Mouse (Mus musculus): ENCODE results near the gene Ttc7.
"Not testable (repeated sequence)": the region's sequence is repeated elsewhere in the genome, so short reads cannot be mapped to it uniquely, and the experiment has no call there.

Ttc7 gene

DNA sequence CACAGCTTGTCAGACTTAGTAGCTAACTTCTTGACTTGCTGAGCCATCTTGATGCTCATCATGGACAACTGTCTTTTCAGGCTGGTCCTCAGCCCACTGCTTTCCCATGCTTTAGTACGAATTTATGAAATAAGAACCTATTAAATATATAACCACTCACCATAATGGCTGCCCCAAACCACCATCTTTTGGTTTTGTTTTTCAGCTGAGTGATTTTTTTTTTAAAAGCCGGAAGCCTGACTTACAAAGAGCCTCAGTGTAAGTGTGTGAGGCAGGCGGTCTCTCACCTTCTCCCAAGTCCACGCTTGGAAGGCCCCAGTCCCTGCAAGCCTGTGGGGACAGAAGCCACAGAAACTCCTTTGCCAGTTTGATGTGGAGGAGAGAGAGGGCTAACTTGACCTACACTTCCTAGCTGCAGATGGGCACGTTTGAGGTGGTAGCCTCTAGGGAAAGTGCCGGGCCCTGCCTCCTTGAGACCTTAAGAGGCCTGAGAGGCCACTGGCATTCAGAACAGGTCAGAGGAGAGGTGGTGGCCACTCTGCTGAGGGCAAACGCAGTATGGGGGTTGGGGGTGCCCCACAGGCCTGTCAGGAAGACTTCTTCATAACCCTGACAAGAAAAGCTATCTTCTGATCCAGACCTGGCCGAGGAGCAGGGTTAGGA, 3.9 kb downstream of the Ttc7 start:
- in situ Hi-C loops (cut with MboI): no loop called here

DNA sequence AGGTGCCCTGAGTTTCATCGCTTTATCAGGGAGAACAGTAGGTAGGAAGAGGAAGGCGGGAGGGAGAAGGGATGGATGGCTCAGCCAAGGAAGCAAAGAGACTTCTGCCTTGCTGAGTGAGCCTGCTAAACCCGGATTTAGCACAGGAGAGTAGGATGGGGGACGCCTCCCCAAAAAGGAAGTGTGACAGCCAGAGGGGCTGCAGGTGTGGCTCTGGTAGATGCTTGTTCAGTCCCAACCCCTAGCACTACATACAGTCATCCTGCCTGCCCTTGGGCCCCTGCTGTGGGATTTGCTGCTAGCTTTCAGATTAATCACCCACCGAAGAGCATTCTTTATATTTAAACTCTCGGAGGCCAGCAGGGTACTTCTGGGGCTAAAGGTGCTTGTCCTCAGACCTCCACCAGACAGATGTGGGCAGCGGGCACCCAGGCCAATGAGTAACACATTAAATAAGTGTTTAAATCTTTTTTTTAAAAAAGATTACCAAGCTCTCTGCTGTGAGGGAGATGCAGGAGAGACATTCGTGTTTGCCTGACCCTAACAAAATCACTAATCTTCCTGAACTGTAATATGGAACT, 4.6 kb downstream of the Ttc7 start:
- in situ Hi-C loops (cut with MboI): no loop called here

DNA sequence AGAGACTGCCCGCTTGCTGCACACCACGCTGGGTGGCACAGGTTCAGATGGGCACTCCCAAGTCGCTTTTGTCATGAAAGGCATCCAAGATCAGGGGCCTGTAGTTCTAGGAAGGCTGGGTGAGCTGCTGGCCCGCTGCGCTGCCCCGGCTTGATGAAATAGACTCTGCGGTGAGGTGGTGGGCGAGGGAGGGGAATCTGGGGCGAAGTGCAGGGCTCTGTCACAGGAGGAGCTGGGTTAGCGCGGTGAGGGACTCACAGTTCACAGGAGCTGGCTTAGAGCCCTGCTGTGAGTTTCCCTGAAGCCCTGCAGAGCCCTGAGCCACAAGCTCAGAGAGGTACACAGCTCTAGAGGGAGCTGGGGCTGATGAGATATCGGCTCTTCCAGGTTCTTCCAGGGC, 5.4 kb downstream of the Ttc7 start:
- in situ Hi-C loops (cut with MboI): no loop called here

DNA sequence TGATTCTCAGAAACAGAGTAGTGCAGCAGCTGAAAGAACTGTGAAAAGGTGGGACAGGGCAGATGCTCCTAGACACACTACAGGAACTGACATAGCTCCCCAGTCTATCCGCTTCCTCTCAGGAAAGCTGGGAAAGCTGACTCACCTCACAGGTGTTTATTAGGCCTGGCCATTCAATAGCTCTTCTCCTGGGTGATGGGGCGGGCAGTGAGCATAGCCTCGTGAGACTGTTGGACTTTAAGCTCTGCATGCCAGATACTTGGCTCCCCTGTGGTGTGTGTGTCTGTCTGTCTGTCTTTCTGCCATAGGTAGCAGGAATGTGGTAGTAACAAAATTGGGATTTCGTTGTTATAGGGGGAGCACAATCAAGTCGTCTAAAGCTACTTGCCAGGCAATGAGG, 6.7 kb downstream of the Ttc7 start:
- in situ Hi-C loops (cut with MboI): no loop called here

DNA sequence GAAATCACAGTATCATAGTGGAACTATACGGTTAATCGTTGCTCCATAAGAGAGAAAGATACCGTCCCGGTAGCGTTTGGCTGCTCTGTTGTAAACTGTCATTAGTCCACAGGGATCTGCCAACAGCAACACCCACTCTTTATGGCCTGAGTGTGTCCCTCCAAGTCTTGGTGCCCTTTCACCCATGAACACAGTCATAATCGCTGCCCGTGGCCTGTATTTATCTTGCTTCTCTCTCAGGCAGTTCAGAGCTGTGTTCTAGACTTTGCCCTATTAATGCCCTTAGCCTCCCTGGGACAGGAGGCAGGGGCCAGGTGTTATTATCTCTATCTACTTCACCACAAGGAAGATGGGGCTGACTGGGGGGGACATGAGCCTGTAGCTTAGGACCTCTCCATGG, 8.4 kb downstream of the Ttc7 start:
- in situ Hi-C loops (cut with MboI): no loop called here

DNA sequence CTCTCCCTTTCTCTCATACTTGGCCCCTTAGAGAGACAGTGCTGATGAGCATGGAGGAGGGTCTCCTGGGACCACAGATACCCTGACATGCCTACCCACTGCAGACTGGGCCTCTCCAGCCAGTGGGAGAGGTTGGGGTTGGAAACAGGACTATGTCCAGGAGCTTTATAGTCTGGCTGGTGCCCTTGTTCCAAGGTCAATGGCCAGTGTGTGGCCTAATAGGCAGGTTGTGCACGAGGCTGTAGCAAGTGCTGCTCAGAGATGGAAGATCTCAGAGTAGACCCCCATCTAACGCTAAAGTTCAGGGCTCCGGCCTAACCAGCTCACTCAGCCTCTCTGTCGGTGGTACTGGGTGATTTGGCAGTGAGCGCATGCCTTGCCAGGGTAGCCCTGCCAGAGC, 9.1 kb downstream of the Ttc7 start:
- in situ Hi-C loops (cut with MboI): no loop called here

DNA sequence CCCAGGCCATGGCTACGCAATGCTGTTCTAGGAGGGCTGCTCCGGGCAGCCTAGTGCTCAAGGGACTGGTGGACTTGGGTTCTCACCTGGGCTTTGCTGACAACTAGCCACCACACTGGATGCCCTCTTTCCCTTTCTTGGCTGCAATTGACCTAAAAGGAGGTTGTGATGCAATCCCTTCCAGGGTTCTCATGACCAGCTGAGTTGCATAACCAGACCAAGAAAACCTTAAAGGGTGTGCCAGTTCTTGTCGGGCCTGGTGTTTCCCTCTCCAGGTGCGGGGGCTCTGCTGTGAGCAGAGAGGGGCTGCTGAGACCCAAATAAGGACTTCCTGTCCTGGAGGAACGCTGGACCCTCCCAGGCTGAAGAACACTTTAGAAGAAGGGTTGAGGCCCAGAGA, 10.4 kb downstream of the Ttc7 start:
- in situ Hi-C loops (cut with MboI): no loop called here

DNA sequence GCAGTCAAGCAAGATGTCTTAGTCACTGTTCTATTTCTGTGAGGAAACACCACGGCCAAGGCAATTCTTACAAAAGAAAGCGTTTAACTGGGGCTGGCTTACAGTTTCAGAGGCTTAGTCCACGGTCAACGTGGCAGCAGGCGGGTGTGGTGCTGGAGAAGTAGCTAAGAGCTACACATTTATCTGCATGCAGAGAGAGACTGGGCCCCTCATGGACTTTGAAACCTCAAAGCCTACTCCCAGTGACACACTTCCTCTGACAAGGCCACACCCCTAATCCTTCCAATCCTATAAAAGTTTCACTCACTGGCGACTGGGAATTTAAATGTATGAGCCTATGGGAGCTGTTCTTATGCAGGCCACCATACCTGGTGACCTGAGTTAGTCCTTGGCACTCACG, 13.1 kb downstream of the Ttc7 start:
- in situ Hi-C loops (cut with MboI): no loop called here

DNA sequence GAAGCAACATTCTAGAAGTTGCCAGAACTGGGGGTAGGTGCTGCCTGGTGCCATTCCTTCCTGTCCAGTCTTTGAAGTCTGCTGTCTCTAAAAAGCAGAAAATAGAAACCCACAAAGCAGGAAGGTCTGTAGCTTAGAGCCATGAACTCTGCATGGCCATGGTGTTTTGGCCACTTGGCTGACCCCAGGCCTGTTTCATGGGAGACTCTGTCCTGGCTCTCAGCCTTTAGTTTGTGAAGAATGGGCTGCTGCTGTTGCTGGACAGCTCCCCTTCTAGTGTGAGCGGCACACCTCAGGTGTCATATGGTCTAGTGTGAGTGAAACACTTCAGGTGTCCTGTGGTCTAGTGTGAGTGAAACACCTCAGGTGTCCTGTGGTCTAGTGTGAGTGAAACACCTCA, 14.0 kb downstream of the Ttc7 start:
- in situ Hi-C loops (cut with MboI): not testable (repeated sequence)

DNA sequence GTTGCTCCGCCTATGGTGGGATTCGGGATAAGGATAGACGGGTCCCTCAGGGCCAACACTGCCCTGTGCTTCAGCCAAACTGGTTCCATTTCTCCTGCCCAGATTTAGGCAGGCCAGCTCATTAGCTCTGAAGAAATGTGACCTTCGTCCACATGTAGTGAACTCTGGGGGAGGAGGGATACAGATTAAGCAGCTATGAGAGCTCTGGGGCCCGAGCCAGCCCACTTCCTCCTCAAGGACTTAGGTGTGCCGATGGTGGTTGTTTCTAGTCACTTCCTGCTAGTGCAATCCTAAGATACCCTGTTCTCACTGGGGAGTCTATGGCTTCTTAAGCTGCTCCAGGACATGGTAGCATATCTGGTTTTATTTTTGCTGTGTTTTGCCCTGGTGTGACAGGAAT, 16.3 kb downstream of the Ttc7 start:
- in situ Hi-C loops (cut with MboI): no loop called here

DNA sequence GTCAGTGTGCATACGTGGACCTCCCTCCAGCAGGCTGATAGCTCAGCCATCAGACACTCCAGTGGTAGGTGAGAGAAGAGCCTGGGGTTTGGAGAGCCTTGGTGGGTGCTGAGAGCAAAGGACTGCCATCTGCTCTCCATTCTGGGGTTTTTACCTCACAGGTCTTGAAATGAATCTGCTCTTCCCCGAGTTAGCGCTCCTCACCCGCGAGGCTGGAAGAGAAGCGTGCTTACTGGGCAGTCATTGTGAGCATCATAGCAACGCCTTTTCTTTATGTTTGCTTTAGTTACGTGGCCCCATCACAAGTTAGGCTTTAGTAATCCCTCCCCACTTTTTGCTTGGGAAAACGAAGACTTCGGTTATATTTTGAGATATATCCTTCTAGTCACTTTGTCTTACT, 17.7 kb downstream of the Ttc7 start:
- in situ Hi-C loops (cut with MboI): no loop called here

DNA sequence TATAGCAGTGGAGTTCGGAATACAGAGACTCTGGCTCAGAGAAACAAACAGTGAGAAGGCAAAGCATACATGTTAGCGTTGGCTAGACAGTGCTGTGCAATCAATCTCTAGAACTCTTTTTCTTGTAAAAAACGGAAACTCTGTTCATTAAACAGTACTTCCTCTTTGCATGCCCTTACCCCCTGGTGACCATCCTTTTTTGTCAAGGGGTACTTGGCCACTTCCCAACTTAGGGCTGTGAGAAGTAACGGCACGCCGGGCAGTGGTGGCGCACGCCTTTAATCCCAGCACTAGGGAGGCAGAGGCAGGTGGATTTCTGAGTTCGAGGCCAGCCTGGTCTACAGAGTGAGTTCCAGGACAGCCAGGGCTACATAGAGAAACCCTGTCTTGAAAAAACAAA, 18.9 kb downstream of the Ttc7 start:
- in situ Hi-C loops (cut with MboI): not testable (repeated sequence)

DNA sequence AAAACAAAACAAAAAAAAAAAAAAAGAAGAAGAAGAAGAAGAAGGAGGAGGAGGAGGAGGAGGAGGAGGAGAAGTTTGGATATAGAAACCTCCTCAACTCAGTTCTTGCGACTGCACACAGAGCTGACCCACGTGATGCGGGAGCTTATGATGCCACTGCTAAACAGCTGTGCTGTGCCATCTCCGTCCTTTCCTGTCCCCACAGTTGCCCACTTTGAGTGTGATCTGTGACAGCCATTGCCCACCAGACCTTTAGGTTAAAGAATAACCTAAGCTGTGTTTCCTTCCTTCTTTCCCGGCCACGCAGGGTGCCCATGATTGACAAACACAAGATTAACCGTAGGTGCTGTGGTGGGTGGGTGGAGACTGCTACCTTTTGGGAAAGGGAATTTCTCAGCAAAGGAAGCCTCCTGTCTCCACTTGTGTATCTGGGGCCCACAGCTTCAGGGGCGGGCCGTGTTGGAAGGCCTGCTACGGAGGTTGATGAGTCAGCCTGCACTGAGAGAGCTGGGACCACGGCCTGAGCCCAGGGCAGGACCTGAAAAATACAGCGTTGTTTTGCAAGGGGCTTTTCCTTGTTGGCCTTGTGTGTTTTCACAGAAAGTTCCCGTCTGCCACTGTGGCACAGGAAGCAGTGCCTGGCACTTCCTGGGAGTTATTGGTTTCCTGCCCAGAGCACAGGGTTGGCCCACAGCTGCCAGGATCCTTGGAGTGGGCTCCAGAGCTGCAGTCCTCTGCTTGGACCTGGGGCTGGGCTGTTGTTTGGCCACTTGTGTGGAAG, 19.5 kb downstream of the Ttc7 start:
- in situ Hi-C loops (cut with MboI): no loop called here

DNA sequence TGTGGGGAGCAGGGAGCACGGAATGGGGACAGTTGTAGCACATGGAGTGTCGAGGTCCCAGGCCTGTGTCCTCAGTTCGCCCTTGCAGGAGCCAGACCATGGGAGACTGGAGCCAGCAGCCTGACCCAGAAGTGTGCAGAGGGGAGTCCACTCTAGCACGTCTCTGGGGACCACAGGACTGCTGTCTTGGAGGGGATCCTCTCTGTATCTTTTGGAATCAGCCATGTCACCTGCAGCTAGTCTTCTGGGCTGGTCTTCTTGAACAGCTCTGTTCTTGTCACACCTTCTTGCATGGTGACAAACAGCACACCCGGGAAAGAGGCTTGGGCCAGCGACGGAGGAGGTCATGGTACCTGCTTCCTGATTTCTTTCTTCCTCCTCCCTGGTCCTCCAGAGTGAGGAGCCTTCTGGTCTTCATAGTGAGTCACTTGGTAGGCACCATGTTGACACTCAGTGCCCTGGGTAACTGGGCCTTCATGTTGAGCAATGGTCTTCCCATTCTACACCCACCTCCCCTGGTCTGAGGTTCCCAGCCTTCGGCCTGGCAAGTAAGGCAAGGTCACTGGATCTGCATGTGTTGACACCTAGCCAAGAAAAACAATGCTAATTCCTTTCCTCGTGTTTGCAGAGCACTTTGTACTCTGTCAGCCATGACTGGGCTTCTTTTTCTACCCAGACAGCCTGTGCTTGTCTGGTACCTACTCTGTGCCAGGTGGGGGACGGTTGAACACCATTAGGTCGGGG, 21.6 kb downstream of the Ttc7 start:
- in situ Hi-C loops (cut with MboI): no loop called here

DNA sequence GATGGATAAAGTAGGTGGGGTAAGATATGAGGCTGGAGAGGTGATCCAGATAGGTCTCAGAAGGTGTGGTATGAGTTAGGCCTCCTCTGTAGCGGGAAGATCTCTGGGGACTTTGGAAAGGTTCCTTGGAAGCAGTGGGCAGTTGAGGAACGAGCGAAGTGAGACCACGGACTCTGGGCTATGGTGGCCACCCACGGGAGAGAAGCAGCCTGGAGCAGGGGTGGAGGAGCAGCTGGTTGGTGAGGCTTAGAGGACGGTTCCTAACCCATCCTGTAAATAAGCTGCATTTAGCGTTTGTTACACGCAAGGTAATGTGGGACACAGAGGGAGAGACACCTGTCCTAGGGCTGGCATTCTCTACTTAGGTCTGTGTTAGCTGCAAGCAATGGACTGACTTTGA, 22.4 kb downstream of the Ttc7 start:
- in situ Hi-C loops (cut with MboI): no loop called here

DNA sequence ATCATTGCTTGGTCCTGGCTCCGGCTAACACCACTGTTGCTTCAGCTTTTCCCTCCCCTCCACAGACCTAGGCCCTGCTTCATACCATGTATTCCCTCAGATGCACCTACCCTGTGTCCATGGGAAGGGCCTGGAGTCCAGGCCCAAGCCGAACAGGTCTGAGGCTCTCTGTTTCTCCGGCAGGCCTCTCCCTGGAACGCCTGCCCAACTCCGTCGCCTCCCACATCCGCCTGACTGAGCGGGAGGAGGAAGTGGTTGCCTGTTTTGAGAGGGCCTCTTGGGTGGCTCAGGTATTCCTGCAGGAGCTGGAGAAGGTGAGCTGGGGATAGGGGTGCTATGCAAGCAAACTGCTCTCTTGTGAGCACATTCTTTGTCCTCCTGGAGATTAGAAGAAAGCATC, 24.1 kb downstream of the Ttc7 start:
- in situ Hi-C loops (cut with MboI): no loop called here

DNA sequence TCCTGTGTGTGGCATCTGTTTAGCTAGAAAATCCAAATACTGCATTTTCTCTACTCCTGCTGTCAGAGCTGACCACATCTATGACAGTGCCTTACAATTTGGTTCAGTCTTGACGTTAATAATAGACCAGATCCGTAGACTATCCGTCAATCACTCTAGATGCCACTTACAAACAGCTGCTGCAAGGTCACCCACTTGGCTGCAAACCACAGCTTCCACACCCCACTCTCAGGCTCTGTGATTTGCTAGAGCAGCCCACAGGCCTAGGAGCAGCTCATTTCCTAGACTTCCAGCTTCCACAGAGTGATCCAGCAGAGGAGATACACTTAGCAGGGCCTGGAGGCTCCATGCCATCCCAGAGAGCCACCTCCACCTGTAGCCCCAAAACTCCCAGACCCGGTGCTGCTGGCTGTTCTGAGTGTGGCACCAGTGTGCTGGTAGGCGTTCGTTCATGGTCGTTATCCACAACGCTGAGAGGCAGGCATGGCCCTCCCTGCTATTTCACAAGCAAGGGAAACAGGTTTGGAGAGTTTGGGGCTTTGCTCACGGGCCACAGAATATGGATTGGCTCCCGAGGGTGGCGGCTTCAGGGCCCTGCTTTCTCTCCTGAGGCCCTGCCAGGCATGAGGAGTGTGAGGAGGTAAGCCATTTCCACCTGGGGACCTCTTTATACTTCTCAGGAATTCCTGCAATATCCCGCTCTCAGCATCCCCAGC, 26.5 kb downstream of the Ttc7 start:
- in situ Hi-C loops (cut with MboI): no loop called here

DNA sequence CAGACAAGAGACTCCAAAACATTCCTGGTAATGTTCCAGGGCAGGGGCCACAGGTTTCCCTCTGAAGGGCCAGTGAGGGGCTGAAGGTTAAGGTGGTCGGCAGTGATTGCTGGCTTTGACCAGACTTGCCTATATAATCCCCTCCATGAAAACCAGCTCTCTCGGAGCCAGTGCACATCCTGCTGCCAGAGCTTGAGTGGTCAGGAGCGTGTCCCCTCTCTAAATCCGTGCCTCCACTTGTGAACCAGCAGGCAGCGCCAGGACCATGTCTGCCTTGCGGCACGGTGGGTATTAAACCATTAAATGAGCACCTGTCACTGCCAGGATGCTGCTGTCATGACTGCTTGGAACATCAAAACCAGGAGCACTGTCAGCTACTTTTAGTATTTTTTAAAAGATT, 27.8 kb downstream of the Ttc7 start:
- in situ Hi-C loops (cut with MboI): no loop called here

DNA sequence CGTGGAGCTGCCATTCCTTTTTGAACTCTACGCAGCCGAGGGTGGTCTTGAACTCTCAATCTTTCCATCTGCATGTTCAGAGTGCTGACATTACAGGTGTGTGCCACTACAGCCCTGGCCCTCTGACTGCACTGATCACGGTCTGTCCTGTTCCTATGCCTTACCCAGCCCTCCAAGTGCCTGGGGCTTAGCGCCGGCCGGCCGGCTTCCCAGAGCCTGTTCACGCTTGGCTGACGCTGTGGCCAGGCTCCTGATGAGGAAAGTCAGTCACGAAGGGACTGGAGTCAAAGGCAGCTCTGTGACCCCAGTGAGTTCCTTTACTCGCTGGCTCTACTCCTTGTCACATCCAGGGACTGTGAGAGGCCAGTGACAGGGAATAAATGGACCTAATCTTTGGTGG, 29.7 kb downstream of the Ttc7 start:
- in situ Hi-C loops (cut with MboI): no loop called here

DNA sequence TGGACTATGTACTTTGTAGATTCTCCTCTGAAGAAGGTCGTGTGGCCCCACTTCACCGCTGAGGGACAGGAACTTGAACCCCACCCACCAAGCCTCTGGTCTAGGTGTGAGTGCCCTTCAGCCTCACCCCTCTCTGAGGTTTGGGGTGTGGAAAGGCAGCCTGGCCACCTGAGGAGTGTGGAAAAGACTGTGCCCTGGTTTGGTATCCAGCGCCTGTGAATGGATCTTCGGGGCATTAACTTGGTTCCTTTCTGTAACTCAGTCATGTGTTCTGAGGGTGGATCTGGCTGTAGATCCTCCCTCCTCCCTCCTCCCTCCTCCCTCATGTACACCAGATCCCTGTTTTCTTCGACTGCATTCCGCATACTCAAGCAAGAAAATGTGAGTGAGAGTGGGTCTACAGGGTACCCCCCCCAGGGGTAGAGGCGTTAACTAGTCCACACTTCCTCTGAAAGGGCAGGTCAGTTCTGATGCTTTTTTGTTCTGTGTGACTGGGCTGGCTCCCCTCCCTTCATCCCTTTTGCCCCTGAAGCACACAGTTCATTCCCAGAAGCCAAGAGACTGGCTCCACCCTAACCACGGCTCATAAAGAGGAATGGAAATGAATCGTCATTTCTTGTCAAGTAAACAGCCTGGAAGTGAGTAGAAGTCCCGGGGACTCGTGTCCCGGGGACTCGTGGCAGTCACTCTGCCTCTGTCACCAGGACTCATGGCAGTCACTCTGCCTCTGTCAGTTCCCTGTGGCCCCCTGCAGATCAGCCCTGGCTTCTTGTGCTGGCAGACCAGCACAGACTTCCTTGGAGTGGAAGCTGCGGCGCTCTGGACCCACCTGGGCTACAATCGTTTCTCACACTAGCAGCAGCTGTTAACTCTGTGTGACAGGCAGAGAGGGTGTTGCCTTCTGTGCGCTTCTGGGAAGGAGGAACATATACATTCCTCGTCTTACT, 30.5 kb downstream of the Ttc7 start:
- in situ Hi-C loops (cut with MboI): no loop called here

DNA sequence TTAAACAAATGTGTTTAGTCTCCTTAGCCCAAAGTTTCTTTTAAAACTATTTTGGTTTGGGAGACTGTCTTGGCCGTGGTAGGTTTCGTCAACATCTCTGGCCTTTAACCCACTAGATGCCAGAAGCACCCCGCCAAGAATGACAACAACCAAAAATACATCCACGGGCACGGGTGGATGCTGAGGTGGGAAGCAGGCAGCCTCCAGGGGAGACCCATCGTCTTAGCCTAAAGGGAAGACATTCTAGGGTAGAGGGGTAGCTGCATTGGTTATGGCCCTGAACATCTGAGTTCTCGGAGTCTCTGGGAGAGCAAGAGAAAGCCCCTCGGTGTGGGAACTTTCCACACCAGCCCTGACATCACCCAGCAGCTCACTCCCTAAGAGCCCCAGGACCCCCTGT, 31.4 kb downstream of the Ttc7 start:
- in situ Hi-C loops (cut with MboI): no loop called here
